Mouse (Mus musculus) testis, adult 2 months (tissue): ENCODE measurements at regions not wholly inside any gene's neighbourhood (a gene's known extent, or its start where the extent isn't known, plus 50 kb on each side); places are given as distances from the start of the nearest gene placed in this dataset.

ENCODE experiments used
- CTCF ChIP-seq: fragments of 200-500 bp; IDR thresholded peaks from 2 replicates; pipeline ENCODE4 v1.5.1; 2012; ENCODE audit warnings: low read depth, mild to moderate bottlenecking, inconsistent platforms, low read length, moderate library complexity; ENCODE audit not compliant: control insufficient read depth, insufficient read depth, insufficient replicate concordance
- POLR2A ChIP-seq: fragments of 200-500 bp; IDR thresholded peaks from 2 replicates; pipeline ENCODE4 v1.6.1; 2012; ENCODE audit warnings: low read depth, mild to moderate bottlenecking, inconsistent platforms, low read length, moderate library complexity; ENCODE audit not compliant: control insufficient read depth

- TF ChIP-seq CTCF: no peak
- no peak for TF ChIP-seq POLR2A
These were observed 204.0 kb downstream of the Fam76b start for GRCm38 (mm10) chr9:14031358-14032047.
